Mouse (Mus musculus) kidney, adult 2 months (tissue): ENCODE data around the gene Olfr99. TPM values are rescaled to one million over a fixed set of nuclear protein-coding genes. Genes with fewer than 3 reads are reported as not detected.
"Not testable (repeated sequence)": the region's sequence is repeated elsewhere in the genome, so short reads cannot be mapped to it uniquely, and the experiment has no call there.

Experiments used
- DNase-seq: peaks from one replicate; pipeline ENCODE4 v3.0.0; 2021
- H3K27ac ChIP-seq: fragments of 200-500 bp; 2 replicates; pipeline ENCODE4 v1.5.1; 2012; ENCODE audit warnings: low read depth, low read length, control low read depth, inconsistent platforms; ENCODE audit not compliant: insufficient read depth
- H3K27me3 ChIP-seq: fragments of 200-500 bp; replicated peaks from 2 replicates; pipeline ENCODE4 v1.6.1; 2012; ENCODE audit warnings: mild to moderate bottlenecking, moderate library complexity, low read length, inconsistent platforms; ENCODE audit not compliant: control insufficient read depth, insufficient read depth
- H3K36me3 ChIP-seq: fragments of 200-500 bp; 2 replicates; pipeline ENCODE4 v1.6.1; 2012; ENCODE audit warnings: mild to moderate bottlenecking, moderate library complexity, low read length, inconsistent platforms; ENCODE audit not compliant: control insufficient read depth, insufficient read depth
- H3K4me1 ChIP-seq: fragments of 200-500 bp; 2 replicates; pipeline ENCODE4 v1.6.1; 2011; ENCODE audit warnings: low read length; ENCODE audit not compliant: control insufficient read depth, insufficient read depth
- H3K4me3 ChIP-seq: fragments of 200-500 bp; 2 replicates; pipeline ENCODE4 v1.5.1; 2011; ENCODE audit warnings: mild to moderate bottlenecking, low read depth, low read length, control low read depth; ENCODE audit not compliant: insufficient read depth
- CTCF ChIP-seq: fragments of 200-500 bp; conservative IDR thresholded peaks from 2 replicates; pipeline ENCODE4 v1.5.1; 2011; ENCODE audit warnings: low read depth, mild to moderate bottlenecking, control low read depth, low read length, moderate library complexity, mixed read lengths; ENCODE audit not compliant: insufficient read depth, insufficient read length
- POLR2A ChIP-seq: fragments of 200-500 bp; IDR thresholded peaks from one replicate; pipeline ENCODE4 v1.6.1; 2011; ENCODE audit warnings: low read depth, low read length, control low read depth
- WGBS: fragments of 180-500 bp; shearing (Covaris S2); methylation state at CpG from one replicate; pipeline ENCODE4 v1.1.7; 2018; 5-methylcytosine and 5-hydroxymethylcytosine counted together
- polyA plus RNA-seq: library from polyadenylated mRNA; depleted of rRNA; stranded (reverse); fragments of >200 nt; gene quantifications from 2 replicates; pipeline ENCODE4 v1.2.3, GENCODE M21; 2012; rRNA removed

Olfr99 gene
- polyA plus RNA-seq, 1 experiment = not detected

DNA sequence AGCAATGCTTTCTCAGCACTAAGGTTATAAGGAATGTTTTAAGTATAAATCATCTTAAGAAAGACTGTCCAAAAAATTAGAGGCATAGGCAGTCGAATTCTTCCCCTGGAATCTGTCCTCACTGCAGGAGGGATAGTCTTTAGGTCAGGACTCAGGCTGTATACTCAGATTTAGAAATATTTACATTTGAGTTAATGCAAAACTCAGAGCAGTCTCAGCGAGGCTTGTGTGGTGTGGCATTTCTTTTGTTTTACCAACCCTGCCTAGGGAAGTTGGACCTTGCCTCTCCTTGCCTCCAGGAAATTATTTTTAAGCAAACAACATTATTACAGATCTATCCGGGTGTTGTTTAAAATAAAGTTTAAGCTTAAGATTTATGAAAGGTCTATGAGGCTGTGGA lies 41.1 kb downstream of the Olfr99 start:
- H3K27ac ChIP-seq = no peak overlapping the region
- no peaks in the 10 kb centered on the region for H3K27me3 ChIP-seq
- no peak overlapping the region for H3K4me3 ChIP-seq
- no peaks in the 10 kb centered on the region for H3K36me3 ChIP-seq
- no peak for TF ChIP-seq POLR2A
- no peak for TF ChIP-seq CTCF
- 45% methylated on average over 3 of the region's 3 CpGs for WGBS
- no peaks in the 10 kb centered on the region for H3K4me1 ChIP-seq
- no peak for DNase-seq

DNA sequence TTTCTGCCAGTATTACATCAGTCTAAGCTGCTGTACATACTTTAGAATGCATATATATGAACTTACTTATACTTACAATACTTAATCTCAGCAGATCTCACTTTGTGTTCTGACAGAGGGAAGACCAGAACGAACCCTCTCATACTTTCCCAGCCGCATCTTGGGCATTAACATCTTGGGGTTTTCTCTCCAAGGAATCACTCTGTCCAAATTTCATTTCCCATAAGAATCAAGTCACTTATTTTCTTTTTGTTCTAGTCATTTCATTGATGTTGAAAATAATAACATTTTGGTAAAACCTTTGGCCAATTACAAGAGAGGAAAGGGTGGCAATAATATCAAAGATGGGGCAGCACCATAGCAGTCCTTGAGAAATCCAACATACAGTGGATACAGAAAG lies 46.0 kb downstream of the Olfr99 start, which contains the start of gene Olfr97:
Olfr97 (minus strand) TSS at position 101 of the 400 bp plus-strand sequence.
- not testable (repeated sequence) for DNase-seq, H3K36me3 ChIP-seq, H3K27ac ChIP-seq, H3K27me3 ChIP-seq, H3K4me1 ChIP-seq, H3K4me3 ChIP-seq
- 78% methylated on average over 2 of the region's 2 CpGs for WGBS

Other genes with a start within 250 kb of the Olfr99 start
- 21.0 TPM in 2 replicates for gene Gabbr1, start 237.5 kb downstream of the Olfr99 start, polyA plus RNA-seq
- not detected in 2 replicates for gene Olfr90, start 195.0 kb downstream of the Olfr99 start, polyA plus RNA-seq
- not detected in 2 replicates for gene Olfr91, start 185.2 kb downstream of the Olfr99 start, polyA plus RNA-seq
- not detected in 2 replicates for gene Olfr92, start 163.4 kb downstream of the Olfr99 start, polyA plus RNA-seq
- not detected in 2 replicates for gene Olfr93, start 122.0 kb downstream of the Olfr99 start, polyA plus RNA-seq
- gene Ubd, start 89.6 kb downstream of the Olfr99 start, polyA plus RNA-seq = 0.20 and 1.6 TPM in 2 replicates
- not detected in 2 replicates for gene Olfr94, start 82.5 kb downstream of the Olfr99 start, polyA plus RNA-seq
- gene Olfr95, start 70.3 kb downstream of the Olfr99 start, polyA plus RNA-seq = not detected in 2 replicates
- not detected in 2 replicates for gene Olfr96, start 63.3 kb downstream of the Olfr99 start, polyA plus RNA-seq
- gene Olfr97, start 46.1 kb downstream of the Olfr99 start, polyA plus RNA-seq = not detected in 2 replicates
- not detected in 2 replicates for gene Olfr98, start 19.7 kb downstream of the Olfr99 start, polyA plus RNA-seq
- 4.0 and 6.0 TPM in 2 replicates for gene H2-M3, start 13.2 kb downstream of the Olfr99 start, polyA plus RNA-seq
- gene Olfr101, start 20.9 kb upstream of the Olfr99 start, polyA plus RNA-seq = not detected in 2 replicates
- gene Olfr102, start 33.6 kb upstream of the Olfr99 start, polyA plus RNA-seq = not detected in 2 replicates
- not detected in 2 replicates for gene Olfr103, start 56.2 kb upstream of the Olfr99 start, polyA plus RNA-seq
- gene Olfr104-ps, start 76.1 kb upstream of the Olfr99 start, polyA plus RNA-seq = not detected in 2 replicates
- gene Olfr105-ps, start 95.6 kb upstream of the Olfr99 start, polyA plus RNA-seq = not detected in 2 replicates
- not detected in 2 replicates for gene Olfr106-ps, start 106.9 kb upstream of the Olfr99 start, polyA plus RNA-seq
- gene Olfr107, start 115.8 kb upstream of the Olfr99 start, polyA plus RNA-seq = not detected in 2 replicates
- not detected in 2 replicates for gene Olfr108, start 162.0 kb upstream of the Olfr99 start, polyA plus RNA-seq
- not detected in 2 replicates for gene Olfr109, start 175.5 kb upstream of the Olfr99 start, polyA plus RNA-seq
- gene H2-M2, start 200.1 kb upstream of the Olfr99 start, polyA plus RNA-seq = 0.18 and 1.3 TPM in 2 replicates
- not detected in 2 replicates for gene Olfr110, start 209.0 kb upstream of the Olfr99 start, polyA plus RNA-seq
- 0.08 and 0.25 TPM in 2 replicates for gene Olfr111, start 224.6 kb upstream of the Olfr99 start, polyA plus RNA-seq